Mouse (Mus musculus) regulatory T cell (primary cell): Measurements from ENCODE around the gene Rasgrp3.

Experiments
- in situ Hi-C: fragments of 300-600 bp; cut with MboI, MseI; formaldehyde crosslinking; loops from one replicate; pipeline ENCODE4 v1.15.1; 2025; ENCODE audit warnings: high pct_unique_total_duplicates

Rasgrp3 gene

DNA sequence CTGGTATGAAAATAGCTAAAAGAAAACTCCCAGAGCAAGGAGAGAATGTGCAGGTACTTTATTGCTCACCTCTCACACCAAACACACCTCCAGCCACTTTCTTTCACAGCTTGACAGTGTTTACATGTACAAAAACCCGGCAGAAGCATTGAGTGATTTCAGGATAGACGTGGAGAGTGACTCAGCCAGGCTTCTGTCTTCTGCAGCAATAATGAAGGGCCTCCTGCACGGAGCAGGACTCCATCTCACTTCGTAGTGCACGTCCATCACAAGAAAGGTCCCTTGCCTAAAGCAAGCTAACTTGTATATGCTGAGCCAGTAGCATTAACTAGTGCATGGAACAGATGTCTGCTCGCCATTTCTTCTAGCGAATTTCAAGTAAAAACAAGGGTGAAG, 101.4 kb downstream of the Rasgrp3 start:
- in situ Hi-C loops, result loop anchor here (25.0 kb wide), 1 partner anchor 800 kb away; no protein-coding TSS in a partner anchor

DNA sequence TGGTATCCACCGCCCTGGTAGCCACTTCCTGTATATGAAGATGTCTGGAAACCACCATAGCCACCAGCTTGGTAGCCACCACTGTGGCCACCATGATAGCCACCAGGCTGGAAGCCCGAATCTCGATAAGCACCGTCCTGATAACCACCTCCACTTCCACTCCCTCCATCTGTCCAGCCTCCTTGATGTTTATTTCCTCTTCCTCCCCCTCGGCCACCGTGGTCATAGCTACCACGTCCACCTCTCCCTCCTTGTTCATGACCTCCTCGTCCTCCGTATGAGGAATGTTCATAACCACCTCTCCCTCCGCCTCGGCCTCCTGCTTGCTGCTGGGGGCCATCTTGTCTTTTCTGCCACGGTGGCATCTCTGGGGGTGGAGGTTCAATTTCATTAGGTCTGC, 102.7 kb downstream of the Rasgrp3 start:
- in situ Hi-C loops, result loop anchor here (25.0 kb wide), 1 partner anchor 801 kb away; no protein-coding TSS in a partner anchor

DNA sequence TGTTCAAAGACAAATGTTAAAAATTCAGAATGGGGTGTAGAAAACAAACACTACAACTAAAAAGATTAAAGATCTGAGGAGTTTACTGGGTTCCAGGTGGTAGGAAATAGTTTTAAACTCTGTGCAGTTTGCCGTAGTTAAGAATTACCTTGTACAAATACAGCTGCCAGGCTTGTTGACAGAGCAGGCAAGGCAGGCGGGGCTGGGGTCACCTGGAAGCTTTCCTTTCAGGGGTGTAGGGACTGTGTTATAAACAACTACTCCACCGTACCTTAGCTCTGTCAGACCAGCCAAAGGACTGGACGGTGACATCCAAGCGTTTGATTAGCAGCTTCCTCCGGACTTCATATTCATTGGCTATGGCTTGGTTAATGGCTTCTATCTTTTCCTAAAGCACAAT, 103.4 kb downstream of the Rasgrp3 start:
- in situ Hi-C loops, result loop anchor here (25.0 kb wide), 1 partner anchor 802 kb away; no protein-coding TSS in a partner anchor

DNA sequence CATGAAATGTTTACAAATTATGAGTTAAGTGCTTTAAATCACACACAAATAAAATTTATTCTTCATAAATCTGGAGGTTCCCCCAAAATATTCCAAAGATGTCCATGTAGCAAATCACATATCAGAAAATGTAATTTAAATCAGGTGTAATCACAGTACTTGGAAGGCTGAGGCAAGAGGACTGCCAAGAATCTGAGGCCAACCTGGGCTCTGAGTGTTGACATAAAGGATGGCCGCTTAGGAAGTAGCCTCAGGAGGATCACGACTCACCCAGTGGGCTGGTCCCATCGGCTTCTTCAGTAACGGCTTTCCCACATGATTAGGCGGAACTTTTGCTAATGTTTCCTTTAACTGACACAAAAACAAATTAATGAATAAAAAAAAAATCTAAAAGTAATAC, 104.1 kb downstream of the Rasgrp3 start:
- in situ Hi-C loops, result loop anchor here (5.0 to 25.0 kb wide), 2 partner anchors 168 to 803 kb away; no protein-coding TSS in a partner anchor

DNA sequence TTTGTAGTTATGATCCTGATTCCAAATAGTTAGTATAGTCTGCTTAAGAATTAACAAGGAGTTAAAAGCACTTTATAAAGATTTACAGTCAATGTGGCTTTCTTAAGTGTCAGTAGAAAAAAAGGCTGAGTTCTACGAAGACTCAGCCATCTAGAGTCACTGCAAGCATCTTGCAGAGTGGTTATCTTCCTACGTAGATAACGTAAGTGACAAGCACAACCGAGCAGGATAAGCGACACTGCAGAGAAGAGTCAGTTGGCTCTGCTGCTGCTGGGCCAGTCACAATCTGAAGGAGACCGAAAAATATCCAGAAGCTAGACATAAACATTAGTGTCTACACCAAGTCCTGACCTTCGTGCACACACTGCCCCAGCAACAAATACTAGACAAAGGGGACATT, 107.7 kb downstream of the Rasgrp3 start:
- in situ Hi-C loops, result loop anchor here (5.0 to 25.0 kb wide), 2 partner anchors 171 to 806 kb away; no protein-coding TSS in a partner anchor

DNA sequence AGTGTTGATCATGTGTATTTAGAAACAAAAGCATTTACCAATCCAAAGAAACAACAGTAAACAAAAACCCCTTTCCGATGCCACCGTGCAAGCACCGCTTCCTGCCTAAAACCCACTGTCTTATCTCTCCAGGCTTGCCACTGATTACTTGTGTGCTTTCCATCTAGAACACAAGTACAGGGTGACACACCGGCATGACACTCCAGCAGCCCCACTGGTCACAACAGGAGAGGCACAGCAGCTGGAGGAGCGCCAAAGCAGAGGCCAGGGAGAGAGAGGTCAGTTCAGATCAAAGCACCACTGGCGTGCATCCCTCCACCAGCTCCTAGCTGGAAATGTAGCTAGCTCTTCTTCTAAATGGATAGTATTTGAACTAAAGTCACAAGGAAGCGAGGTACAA, 108.6 kb downstream of the Rasgrp3 start:
- in situ Hi-C loops, result loop anchor here (5.0 to 25.0 kb wide), 2 partner anchors 172 to 807 kb away; no protein-coding TSS in a partner anchor

DNA sequence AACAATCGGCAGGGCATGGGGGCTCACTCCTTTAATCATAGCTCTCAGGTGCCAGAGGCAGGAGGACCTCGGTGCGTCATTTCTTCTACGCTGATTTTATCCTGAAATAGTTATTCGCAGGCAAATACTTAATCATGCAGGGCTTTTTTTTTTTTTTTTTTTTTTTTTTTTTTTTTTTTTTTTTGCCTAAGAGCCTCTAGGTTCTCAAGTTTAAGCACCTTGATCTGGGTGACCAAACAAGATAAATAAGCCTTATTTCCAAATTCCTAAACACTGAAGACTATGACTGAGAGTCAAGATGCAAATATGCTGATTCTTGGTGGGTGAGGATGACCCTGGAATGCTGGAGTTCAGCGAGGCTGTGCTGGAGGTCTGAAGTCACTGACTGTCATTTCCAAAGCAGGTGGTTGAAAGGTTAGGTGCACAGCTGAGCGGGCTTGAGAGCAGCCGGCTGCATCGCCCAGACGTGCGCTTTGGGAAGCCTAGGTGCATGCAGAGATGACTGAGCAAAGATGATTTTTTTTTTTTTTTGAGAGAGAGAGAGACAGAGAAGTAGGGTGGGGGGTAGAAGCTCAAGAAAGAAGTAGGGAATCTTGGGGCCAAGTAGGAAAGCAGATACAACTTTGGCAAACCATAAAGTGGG, 115.2 kb downstream of the Rasgrp3 start:
- in situ Hi-C loops, result no loop called here

DNA sequence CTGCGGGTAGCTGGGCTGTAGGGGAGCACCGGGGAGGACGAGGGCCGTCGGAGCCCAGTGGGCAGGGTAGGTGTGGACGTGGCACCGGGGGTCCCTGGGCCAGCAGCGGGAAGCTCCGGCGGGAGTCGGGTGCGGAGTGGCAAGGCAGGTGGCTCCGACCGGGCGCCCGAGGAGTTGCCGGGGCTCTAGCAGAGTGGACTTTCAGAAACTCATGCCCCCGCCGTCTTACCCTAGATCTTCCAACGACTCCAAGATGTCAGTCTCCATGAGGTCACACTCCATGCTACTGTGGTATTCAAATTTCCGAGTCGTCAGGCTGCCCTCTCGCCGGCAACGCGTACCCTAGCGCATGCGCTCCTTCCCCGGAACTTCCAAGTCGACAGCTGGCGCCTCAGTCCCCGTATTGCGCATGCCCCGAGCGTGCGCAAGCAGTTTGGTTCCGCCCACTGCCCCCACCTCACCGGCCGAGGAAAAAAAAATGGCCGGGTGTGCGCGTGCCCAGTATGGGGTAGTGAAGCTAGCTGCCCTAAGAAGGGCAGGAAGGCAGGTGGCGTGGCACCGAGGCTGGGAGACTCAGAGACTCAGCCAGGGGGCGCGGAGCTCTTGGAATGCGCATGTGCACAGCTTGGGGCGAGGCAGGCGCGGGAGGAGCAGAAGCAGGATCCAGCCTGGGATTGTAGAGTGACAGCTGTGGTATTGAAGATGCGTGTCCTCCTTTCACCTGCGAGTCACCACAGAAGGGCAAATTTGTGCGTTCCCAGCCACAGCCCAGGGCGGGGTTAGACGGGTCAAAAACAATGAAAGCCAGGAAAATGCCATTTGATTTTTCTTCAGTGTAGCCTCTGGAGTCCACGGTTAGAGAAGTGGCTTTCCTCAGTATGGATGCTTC, 116.1 kb downstream of the Rasgrp3 start, which contains the start of gene Fam98a:
Fam98a (minus strand) TSS at position 435 of the 889 bp plus-strand sequence.
- in situ Hi-C loops, result no loop called here

DNA sequence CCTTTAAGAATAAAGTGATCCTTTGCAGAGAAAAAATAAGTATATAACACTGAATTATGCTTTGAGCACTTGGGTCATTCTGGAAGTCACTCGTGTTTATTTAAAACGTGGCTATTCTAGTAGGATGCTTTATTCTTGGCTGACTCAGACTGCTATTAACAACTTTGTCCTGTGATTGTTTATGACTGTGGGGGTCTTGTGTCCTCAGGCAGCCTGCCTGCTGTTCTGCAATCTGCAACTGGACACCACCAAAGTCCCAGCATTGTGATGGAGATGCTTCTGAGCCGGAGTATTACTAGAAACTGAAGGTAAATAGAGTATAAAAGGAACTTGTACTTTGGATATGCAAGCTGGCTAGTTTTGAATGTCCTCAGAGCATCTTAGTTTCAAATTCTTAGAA, 121.3 kb downstream of the Rasgrp3 start:
- in situ Hi-C loops, result no loop called here

DNA sequence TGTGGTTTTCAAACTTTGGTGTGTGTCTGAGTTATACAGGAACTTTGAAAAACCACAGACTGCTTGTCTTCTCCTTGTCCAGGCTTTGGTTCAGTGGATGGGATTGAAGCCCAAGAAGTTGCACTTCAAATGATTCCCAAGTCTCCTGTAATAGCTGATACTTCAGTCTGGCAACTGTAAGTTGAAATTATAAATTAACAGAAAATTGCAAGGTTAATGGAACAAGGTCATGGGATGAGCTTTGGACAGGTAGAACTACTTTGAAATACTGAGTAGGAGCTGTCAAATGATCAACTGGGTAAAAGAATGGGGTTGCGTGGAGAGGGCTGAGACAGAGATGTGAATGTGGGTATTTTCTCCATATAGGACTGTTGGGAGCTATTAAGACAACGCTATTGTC, 122.3 kb downstream of the Rasgrp3 start:
- in situ Hi-C loops, result no loop called here

DNA sequence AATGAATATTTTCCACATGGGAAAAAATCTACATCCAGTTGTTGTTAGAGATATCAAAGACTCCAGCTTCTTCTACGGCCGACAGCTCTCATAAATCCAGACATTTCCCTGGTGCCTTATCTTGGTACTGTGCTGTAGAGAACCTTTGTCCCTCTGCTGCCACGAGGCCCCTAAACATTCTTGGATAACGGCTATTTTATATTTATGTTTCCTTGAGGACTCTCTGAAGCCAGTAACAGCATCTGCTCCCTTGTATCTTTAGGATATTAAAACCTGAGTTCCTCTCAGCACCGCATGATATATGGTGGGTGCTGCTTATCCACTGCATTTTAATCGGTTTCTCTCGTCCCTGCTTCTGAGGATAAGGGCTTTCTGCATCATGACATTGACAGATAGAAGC, 139.9 kb downstream of the Rasgrp3 start:
- in situ Hi-C loops, result no loop called here
